Mouse (Mus musculus): ENCODE data around the gene Nnmt. TPM values are rescaled to one million over a fixed set of nuclear protein-coding genes. Genes with fewer than 3 reads are reported as not detected.

Gene Nnmt
- polyA plus RNA-seq, 1 experiment from 2014 or later, result 2.9 TPM

- H3K4me3 ChIP-seq (ENCODE audit: low read depth, low read length), result no peak overlapping the region
- H3K27ac ChIP-seq (ENCODE audit: low read length), result no peak overlapping the region
- no peaks in the 10 kb centered on the region; the same call in 1 of the 2 replicates for H3K4me1 ChIP-seq (ENCODE audit: control insufficient read depth, insufficient read depth, low read length)
- H3K4me2 ChIP-seq (ENCODE audit: low read length), result no peak overlapping the region
- H3K9me3 ChIP-seq (replicated peaks; ENCODE audit: control insufficient read depth, low read length, poor library complexity, severe bottlenecking), result no peaks in the 10 kb centered on the region
- WGBS, result 56% methylated on average over 11 of the region's 11 CpGs
- H3K9ac ChIP-seq (ENCODE audit: low read depth, low read length), result no peak overlapping the region
- H3K36me3 ChIP-seq (ENCODE audit: control insufficient read depth, insufficient read depth, low read length), result no peaks in the 10 kb centered on the region
- no peaks in the 10 kb centered on the region for H3K27me3 ChIP-seq (ENCODE audit: control insufficient read depth, insufficient read depth, low read depth, low read length)
- ATAC-seq, result no peak
Measured at GRCm38 (mm10) chr9:48596924-48597323, 8.0 kb downstream of the Nnmt start.

GRCm38 (mm10) chr9:48593915-48594314 lies 11.0 kb downstream of the Nnmt start:
- Histone ChIP-seq H3K4me1 (ENCODE audit: control insufficient read depth, insufficient read depth, low read length) (no peaks in the 10 kb centered on the region; the same call in 1 of the 2 replicates), H3K27me3 (ENCODE audit: control insufficient read depth, insufficient read depth, low read depth, low read length) (no peaks in the 10 kb centered on the region), H3K9ac (ENCODE audit: low read depth, low read length) (no peak overlapping the region), H3K9me3 (replicated peaks; ENCODE audit: control insufficient read depth, low read length, poor library complexity, severe bottlenecking) (no peaks in the 10 kb centered on the region), H3K36me3 (ENCODE audit: control insufficient read depth, insufficient read depth, low read length) (no peaks in the 10 kb centered on the region), H3K4me2 (ENCODE audit: low read length) (no peak overlapping the region), H3K27ac (ENCODE audit: low read length) (no peak overlapping the region), H3K4me3 (ENCODE audit: low read depth, low read length) (no peak overlapping the region)
- ATAC-seq, result no peak
- 68% methylated on average over 8 of the region's 8 CpGs for WGBS

- H3K4me1 ChIP-seq (ENCODE audit: control insufficient read depth, insufficient read depth, low read length), result no peaks in the 10 kb centered on the region
- WGBS, result 91% methylated on average over 4 of the region's 4 CpGs
Measured at GRCm38 (mm10) chr9:48590606-48591005, 14.3 kb downstream of the Nnmt start.

GRCm38 (mm10) chr9:48586332-48586731 lies 18.6 kb downstream of the Nnmt start:
- Histone ChIP-seq H3K36me3 (ENCODE audit: control insufficient read depth, insufficient read depth, low read length) (no peaks in the 10 kb centered on the region), H3K4me3 (ENCODE audit: low read depth, low read length) (no peak overlapping the region), H3K27ac (ENCODE audit: low read length) (no peak overlapping the region), H3K4me1 (ENCODE audit: control insufficient read depth, insufficient read depth, low read length) (no peaks in the 10 kb centered on the region), H3K27me3 (ENCODE audit: control insufficient read depth, insufficient read depth, low read depth, low read length) (no peaks in the 10 kb centered on the region), H3K4me2 (ENCODE audit: low read length) (no peak overlapping the region), H3K9ac (ENCODE audit: low read depth, low read length) (no peak overlapping the region), H3K9me3 (replicated peaks; ENCODE audit: control insufficient read depth, low read length, poor library complexity, severe bottlenecking) (no peaks in the 10 kb centered on the region)
- no peak for ATAC-seq
- 10% methylated on average over 4 of the region's 4 CpGs for WGBS

More at GRCm38 (mm10) chr9:48590606-48591005, 14.3 kb downstream of the Nnmt start:
- Histone ChIP-seq H3K27me3 (ENCODE audit: control insufficient read depth, insufficient read depth, low read depth, low read length) (no peaks in the 10 kb centered on the region), H3K27ac (ENCODE audit: low read length) (no peak overlapping the region), H3K4me3 (ENCODE audit: low read depth, low read length) (no peak overlapping the region), H3K36me3 (ENCODE audit: control insufficient read depth, insufficient read depth, low read length) (no peaks in the 10 kb centered on the region), H3K4me2 (ENCODE audit: low read length) (no peak overlapping the region), H3K9ac (ENCODE audit: low read depth, low read length) (no peak overlapping the region), H3K9me3 (replicated peaks; ENCODE audit: control insufficient read depth, low read length, poor library complexity, severe bottlenecking) (no peaks in the 10 kb centered on the region)
- no peak for ATAC-seq

- Histone ChIP-seq H3K36me3 (ENCODE audit: control insufficient read depth, insufficient read depth, low read length) (no peaks in the 10 kb centered on the region), H3K4me3 (ENCODE audit: low read depth, low read length) (no peak overlapping the region), H3K27ac (ENCODE audit: low read length) (no peak overlapping the region), H3K27me3 (ENCODE audit: control insufficient read depth, insufficient read depth, low read depth, low read length) (no peaks in the 10 kb centered on the region), H3K9ac (ENCODE audit: low read depth, low read length) (no peak overlapping the region), H3K4me2 (ENCODE audit: low read length) (no peak overlapping the region), H3K9me3 (replicated peaks; ENCODE audit: control insufficient read depth, low read length, poor library complexity, severe bottlenecking) (no peaks in the 10 kb centered on the region), H3K4me1 (ENCODE audit: control insufficient read depth, insufficient read depth, low read length) (no peaks in the 10 kb centered on the region)
- ATAC-seq, result no peak
- 96% methylated on average over 1 of the region's 1 CpGs for WGBS
Measured at GRCm38 (mm10) chr9:48580808-48581207, 24.1 kb downstream of the Nnmt start.

- no peaks in the 10 kb centered on the region for H3K9me3 ChIP-seq (replicated peaks; ENCODE audit: control insufficient read depth, low read length, poor library complexity, severe bottlenecking)
- WGBS, result 91% methylated on average over 5 of the region's 5 CpGs
- H3K4me3 ChIP-seq (ENCODE audit: low read depth, low read length), result no peak overlapping the region
- H3K9ac ChIP-seq (ENCODE audit: low read depth, low read length), result no peak overlapping the region
- H3K27me3 ChIP-seq (ENCODE audit: control insufficient read depth, insufficient read depth, low read depth, low read length), result no peaks in the 10 kb centered on the region
- H3K36me3 ChIP-seq (ENCODE audit: control insufficient read depth, insufficient read depth, low read length), result no peaks in the 10 kb centered on the region
- ATAC-seq, result no peak
- no peak overlapping the region for H3K4me2 ChIP-seq (ENCODE audit: low read length)
- peaks cover 3% of the 10 kb centered on the region; the same call in 1 of the 2 replicates for H3K4me1 ChIP-seq (ENCODE audit: control insufficient read depth, insufficient read depth, low read length)
- H3K27ac ChIP-seq (ENCODE audit: low read length), result no peak overlapping the region
Measured at GRCm38 (mm10) chr9:48562388-48562787, 42.6 kb downstream of the Nnmt start.

GRCm38 (mm10) chr9:48559482-48560139 lies 45.3 kb downstream of the Nnmt start:
- Histone ChIP-seq H3K9ac (ENCODE audit: low read depth, low read length) (no peak overlapping the region), H3K4me2 (ENCODE audit: low read length) (no peak overlapping the region), H3K4me1 (ENCODE audit: control insufficient read depth, insufficient read depth, low read length) (peaks cover 3% of the 10 kb centered on the region; the same call in 1 of the 2 replicates), H3K4me3 (ENCODE audit: low read depth, low read length) (no peak overlapping the region), H3K27ac (ENCODE audit: low read length) (no peak overlapping the region), H3K36me3 (ENCODE audit: control insufficient read depth, insufficient read depth, low read length) (no peaks in the 10 kb centered on the region), H3K9me3 (replicated peaks; ENCODE audit: control insufficient read depth, low read length, poor library complexity, severe bottlenecking) (no peaks in the 10 kb centered on the region), H3K27me3 (ENCODE audit: control insufficient read depth, insufficient read depth, low read depth, low read length) (no peaks in the 10 kb centered on the region)
- ATAC-seq, result no peak
- 30% methylated on average over 4 of the region's 4 CpGs for WGBS

GRCm38 (mm10) chr9:48558637-48559036 lies 46.3 kb downstream of the Nnmt start:
- Histone ChIP-seq H3K36me3 (ENCODE audit: control insufficient read depth, insufficient read depth, low read length) (no peaks in the 10 kb centered on the region), H3K4me2 (ENCODE audit: low read length) (no peak overlapping the region), H3K9me3 (replicated peaks; ENCODE audit: control insufficient read depth, low read length, poor library complexity, severe bottlenecking) (no peaks in the 10 kb centered on the region), H3K27ac (ENCODE audit: low read length) (no peak overlapping the region), H3K4me3 (ENCODE audit: low read depth, low read length) (no peak overlapping the region), H3K9ac (ENCODE audit: low read depth, low read length) (no peak overlapping the region), H3K4me1 (ENCODE audit: control insufficient read depth, insufficient read depth, low read length) (peaks cover 3% of the 10 kb centered on the region; the same call in 1 of the 2 replicates), H3K27me3 (ENCODE audit: control insufficient read depth, insufficient read depth, low read depth, low read length) (no peaks in the 10 kb centered on the region)
- 71% methylated on average over 4 of the region's 4 CpGs for WGBS
- ATAC-seq, result no peak

- H3K27me3 ChIP-seq (ENCODE audit: control insufficient read depth, insufficient read depth, low read depth, low read length), result no peaks in the 10 kb centered on the region
- 73% methylated on average over 2 of the region's 2 CpGs for WGBS
- no peak overlapping the region for H3K4me2 ChIP-seq (ENCODE audit: low read length)
- H3K4me1 ChIP-seq (ENCODE audit: control insufficient read depth, insufficient read depth, low read length), result no peaks in the 10 kb centered on the region
- ATAC-seq, result no peak
- no peaks in the 10 kb centered on the region for H3K36me3 ChIP-seq (ENCODE audit: control insufficient read depth, insufficient read depth, low read length)
- H3K27ac ChIP-seq (ENCODE audit: low read length), result no peak overlapping the region
- no peak overlapping the region for H3K4me3 ChIP-seq (ENCODE audit: low read depth, low read length)
- no peaks in the 10 kb centered on the region for H3K9me3 ChIP-seq (replicated peaks; ENCODE audit: control insufficient read depth, low read length, poor library complexity, severe bottlenecking)
- H3K9ac ChIP-seq (ENCODE audit: low read depth, low read length), result no peak overlapping the region
Measured at GRCm38 (mm10) chr9:48549056-48549455, 55.9 kb downstream of the Nnmt start.

Data from midbrain, embryonic 16.5 days (tissue).